In genomic region chr7:145307636-145308035, GRCm38 (mm10) we compare ENCODE assay signal across 43 mouse cellular contexts. TPM values are rescaled to one million over a fixed set of nuclear protein-coding genes. Genes with fewer than 3 reads are reported as not detected.
"Had no signal": no experiment of that assay in that cellular context is flagged by ENCODE, and none has a peak within 500 bp of the region (broad histone marks: within the 10 kb centered on the region; RNA-seq: fewer than 3 reads in every experiment).

No protein-coding gene starts in this region.

- H3K27me3 ChIP-seq: heart, embryonic 15.5 days; hindbrain, embryonic 13.5 days; hindbrain, embryonic 15.5 days; kidney, embryonic 15.5 days; limb, embryonic 13.5 days; limb, embryonic 15.5 days had no signal

- H3K27ac ChIP-seq: heart, adult 2 months; heart, embryonic 13.5 days; heart, embryonic 15.5 days; hindbrain, embryonic 13.5 days; hindbrain, embryonic 15.5 days; hindbrain, postnatal 0 days; kidney, embryonic 15.5 days; kidney, postnatal 0 days; limb, embryonic 13.5 days; limb, embryonic 15.5 days; liver, embryonic 12.5 days; liver, embryonic 14.5 days had no signal

- H3K4me3 ChIP-seq: heart, adult 2 months; heart, embryonic 13.5 days; heart, embryonic 15.5 days; hindbrain, embryonic 13.5 days; hindbrain, embryonic 15.5 days; kidney, embryonic 15.5 days; limb, embryonic 13.5 days; limb, embryonic 15.5 days; liver, embryonic 12.5 days had no signal

- DNase-seq: gastrocnemius, postnatal 14 days; gastrocnemius, postnatal 36 days; heart, adult 2 months; heart, postnatal 14 days; heart, postnatal 36 days; kidney, adult 11 months; kidney, adult 2 months; kidney, adult 9 months; kidney, postnatal 14 days; kidney, postnatal 36 days had no signal

RNA-seq across cellular contexts. Expression of gene Mrgprd, which starts 7.0 kb away (rescaled TPM):
- total RNA-seq: gastrocnemius, adult 18-20 months; gastrocnemius, adult 8-10 months; gastrocnemius, postnatal 14 days; gastrocnemius, postnatal 36 days; heart, adult 2 months; heart, postnatal 14 days; heart, postnatal 36 days; hematopoietic stem cell, adult 5-6 weeks; hindbrain, postnatal 0 days; layer of hippocampus, adult 18-20 months; layer of hippocampus, adult 8-10 months; layer of hippocampus, postnatal 14 days; layer of hippocampus, postnatal 36 days; left cerebral cortex, adult 18-20 months; left cerebral cortex, adult 8-10 months; left cerebral cortex, postnatal 10 days; left cerebral cortex, postnatal 25 days; left cerebral cortex, postnatal 4 days; liver, adult 2 months had no signal
- polyA plus RNA-seq: gonadal fat pad, adult 2 months; heart, adult 2 months; heart, embryonic 11.5 days; heart, embryonic 13.5 days; heart, embryonic 15.5 days; heart, postnatal 0 days; hindbrain, embryonic 11.5 days; hindbrain, embryonic 13.5 days; hindbrain, embryonic 15.5 days; hindbrain, postnatal 0 days; intestine, embryonic 14.5 days; intestine, embryonic 16.5 days; kidney, adult 2 months; kidney, embryonic 15.5 days; kidney, postnatal 0 days; large intestine, adult 2 months; limb, embryonic 11.5 days; limb, embryonic 13.5 days; limb, embryonic 15.5 days; liver, adult 2 months; liver, embryonic 12.5 days; liver, embryonic 14.5 days; liver, embryonic 16.5 days had no signal

RNA-seq across cellular contexts. Expression of gene Mrgprf, which starts 7.0 kb away (rescaled TPM):
- total RNA-seq: hematopoietic stem cell, adult 5-6 weeks; liver, adult 2 months had no signal
- polyA plus RNA-seq: liver, embryonic 12.5 days had no signal
